Mouse (Mus musculus): ENCODE data around the gene Zcchc3. TPM values are rescaled to one million over a fixed set of nuclear protein-coding genes. Genes with fewer than 3 reads are reported as not detected.
"Not testable (repeated sequence)": the region's sequence is repeated elsewhere in the genome, so short reads cannot be mapped to it uniquely, and the experiment has no call there.

Zcchc3 gene
- polyA plus RNA-seq, 1 experiment from 2014 or later = 12.6 TPM

GRCm38 (mm10) chr2:152438963-152439362, 24.1 kb upstream of the Zcchc3 start:
- H3K4me1 ChIP-seq (ENCODE audit: control insufficient read depth, insufficient read depth, low read length) = peaks cover 6% of the 10 kb centered on the region; the same call in 1 of the 2 replicates
- WGBS = 78% methylated on average over 1 of the region's 1 CpGs
- no peak overlapping the region for H3K27ac ChIP-seq (ENCODE audit: low read length)
- no peaks in the 10 kb centered on the region for H3K27me3 ChIP-seq (ENCODE audit: control insufficient read depth, insufficient read depth, low read depth, low read length)
- no peak overlapping the region for H3K4me2 ChIP-seq (ENCODE audit: low read length)
- H3K4me3 ChIP-seq (ENCODE audit: low read depth, low read length) = no peak overlapping the region
- no peaks in the 10 kb centered on the region for H3K36me3 ChIP-seq (ENCODE audit: control insufficient read depth, insufficient read depth, low read length)
- ATAC-seq = no peak
- H3K9me3 ChIP-seq (replicated peaks; ENCODE audit: control insufficient read depth, low read length, poor library complexity, severe bottlenecking) = no peaks in the 10 kb centered on the region
- no peak overlapping the region for H3K9ac ChIP-seq (ENCODE audit: low read depth, low read length)

GRCm38 (mm10) chr2:152436983-152437860, 22.4 kb upstream of the Zcchc3 start:
- Histone ChIP-seq H3K4me2 (ENCODE audit: low read length) (peak overlapping the region; percentile 70), H3K36me3 (ENCODE audit: control insufficient read depth, insufficient read depth, low read length) (no peaks in the 10 kb centered on the region), H3K4me3 (ENCODE audit: low read depth, low read length) (peak overlapping the region; percentile 30; the same call in 1 of the 2 replicates), H3K9ac (ENCODE audit: low read depth, low read length) (peak overlapping the region; percentile 68), H3K27me3 (ENCODE audit: control insufficient read depth, insufficient read depth, low read depth, low read length) (no peaks in the 10 kb centered on the region), H3K4me1 (ENCODE audit: control insufficient read depth, insufficient read depth, low read length) (peaks cover 6% of the 10 kb centered on the region; the same call in 1 of the 2 replicates), H3K9me3 (replicated peaks; ENCODE audit: control insufficient read depth, low read length, poor library complexity, severe bottlenecking) (no peaks in the 10 kb centered on the region), H3K27ac (ENCODE audit: low read length) (peak overlapping the region; percentile 54; the same call in 1 of the 2 replicates)
- 4% methylated on average over 22 of the region's 23 CpGs for WGBS
- ATAC-seq = peak; percentile 82

- WGBS = 67% methylated on average over 7 of the region's 7 CpGs
- Histone ChIP-seq H3K9ac (ENCODE audit: low read depth, low read length) (no peak overlapping the region), H3K9me3 (replicated peaks; ENCODE audit: control insufficient read depth, low read length, poor library complexity, severe bottlenecking) (no peaks in the 10 kb centered on the region), H3K4me2 (ENCODE audit: low read length) (no peak overlapping the region), H3K27ac (ENCODE audit: low read length) (no peak overlapping the region), H3K27me3 (ENCODE audit: control insufficient read depth, insufficient read depth, low read depth, low read length) (no peaks in the 10 kb centered on the region), H3K4me1 (ENCODE audit: control insufficient read depth, insufficient read depth, low read length) (peaks cover 6% of the 10 kb centered on the region; the same call in 1 of the 2 replicates), H3K36me3 (ENCODE audit: control insufficient read depth, insufficient read depth, low read length) (no peaks in the 10 kb centered on the region), H3K4me3 (ENCODE audit: low read depth, low read length) (no peak overlapping the region)
- ATAC-seq = peak; percentile 22; the same call in 1 of the 2 replicates
Measured at GRCm38 (mm10) chr2:152436405-152436901, 21.6 kb upstream of the Zcchc3 start.

- not testable (repeated sequence) for H3K4me1 ChIP-seq (ENCODE audit: control insufficient read depth, insufficient read depth, low read length); H3K27me3 ChIP-seq (ENCODE audit: control insufficient read depth, insufficient read depth, low read depth, low read length); ATAC-seq; H3K36me3 ChIP-seq (ENCODE audit: control insufficient read depth, insufficient read depth, low read length); H3K9ac ChIP-seq (ENCODE audit: low read depth, low read length); H3K4me2 ChIP-seq (ENCODE audit: low read length); H3K27ac ChIP-seq (ENCODE audit: low read length); H3K4me3 ChIP-seq (ENCODE audit: low read depth, low read length); H3K9me3 ChIP-seq (replicated peaks; ENCODE audit: control insufficient read depth, low read length, poor library complexity, severe bottlenecking)
- WGBS = 89% methylated on average over 2 of the region's 2 CpGs
Measured at GRCm38 (mm10) chr2:152428481-152428880, 13.7 kb upstream of the Zcchc3 start.

GRCm38 (mm10) chr2:152427493-152427892, 12.7 kb upstream of the Zcchc3 start:
- H3K4me3 ChIP-seq (ENCODE audit: low read depth, low read length) = no peak overlapping the region
- peak; percentile 56; the same call in 1 of the 2 replicates for ATAC-seq
- WGBS = under 1% methylated on average over 12 of the region's 12 CpGs

GRCm38 (mm10) chr2:152415786-152416185, 959 bp upstream of the Zcchc3 start:
- Histone ChIP-seq H3K36me3 (ENCODE audit: control insufficient read depth, insufficient read depth, low read length) (no peaks in the 10 kb centered on the region), H3K9me3 (replicated peaks; ENCODE audit: control insufficient read depth, low read length, poor library complexity, severe bottlenecking) (no peaks in the 10 kb centered on the region), H3K4me1 (ENCODE audit: control insufficient read depth, insufficient read depth, low read length) (peaks cover 32% of the 10 kb centered on the region), H3K9ac (ENCODE audit: low read depth, low read length) (no peak overlapping the region), H3K4me3 (ENCODE audit: low read depth, low read length) (no peak overlapping the region; the same call in 1 of the 2 replicates), H3K27me3 (ENCODE audit: control insufficient read depth, insufficient read depth, low read depth, low read length) (no peaks in the 10 kb centered on the region), H3K4me2 (ENCODE audit: low read length) (peak overlapping the region; percentile 88), H3K27ac (ENCODE audit: low read length) (peak overlapping the region; percentile 94)
- WGBS = 96% methylated on average over 3 of the region's 3 CpGs
- ATAC-seq = no peak

More at GRCm38 (mm10) chr2:152427493-152427892, 12.7 kb upstream of the Zcchc3 start:
- H3K27ac ChIP-seq (ENCODE audit: low read length) = no peak overlapping the region
- no peak overlapping the region; the same call in 1 of the 2 replicates for H3K9ac ChIP-seq (ENCODE audit: low read depth, low read length)
- peaks cover 5% of the 10 kb centered on the region; the same call in 1 of the 2 replicates for H3K4me1 ChIP-seq (ENCODE audit: control insufficient read depth, insufficient read depth, low read length)
- H3K4me2 ChIP-seq (ENCODE audit: low read length) = peak overlapping the region; percentile 48
- H3K36me3 ChIP-seq (ENCODE audit: control insufficient read depth, insufficient read depth, low read length) = no peaks in the 10 kb centered on the region
- H3K27me3 ChIP-seq (ENCODE audit: control insufficient read depth, insufficient read depth, low read depth, low read length) = no peaks in the 10 kb centered on the region
- H3K9me3 ChIP-seq (replicated peaks; ENCODE audit: control insufficient read depth, low read length, poor library complexity, severe bottlenecking) = no peaks in the 10 kb centered on the region

- 31% methylated on average over 4 of the region's 4 CpGs for WGBS
- Histone ChIP-seq H3K9ac (ENCODE audit: low read depth, low read length) (peak within 1 kb of the TSS; percentile 80), H3K36me3 (ENCODE audit: control insufficient read depth, insufficient read depth, low read length) (no peaks in the 10 kb centered on the region), H3K4me2 (ENCODE audit: low read length) (peak within 1 kb of the TSS; percentile 88), H3K9me3 (replicated peaks; ENCODE audit: control insufficient read depth, low read length, poor library complexity, severe bottlenecking) (no peaks in the 10 kb centered on the region), H3K27ac (ENCODE audit: low read length) (peak within 1 kb of the TSS; percentile 94), H3K4me3 (ENCODE audit: low read depth, low read length) (peak within 1 kb of the TSS; percentile 72), H3K4me1 (ENCODE audit: control insufficient read depth, insufficient read depth, low read length) (peaks cover 37% of the 10 kb centered on the region), H3K27me3 (ENCODE audit: control insufficient read depth, insufficient read depth, low read depth, low read length) (no peaks in the 10 kb centered on the region)
- 0 out of 2 replicates have a peak, but pooled peaks have one; percentile 8 for ATAC-seq
Measured at GRCm38 (mm10) chr2:152415287-152415686, 460 bp upstream of the Zcchc3 start, which contains the start of gene 6820408C15Rik. 6820408C15Rik (plus strand) TSS chr2:152415587.

- H3K9me3 ChIP-seq (replicated peaks; ENCODE audit: control insufficient read depth, low read length, poor library complexity, severe bottlenecking) = no peaks in the 10 kb centered on the region
- peak overlapping the region; percentile 72 for H3K4me3 ChIP-seq (ENCODE audit: low read depth, low read length)
- ATAC-seq = peak; percentile 37
- H3K4me1 ChIP-seq (ENCODE audit: control insufficient read depth, insufficient read depth, low read length) = peaks cover 38% of the 10 kb centered on the region
- H3K9ac ChIP-seq (ENCODE audit: low read depth, low read length) = peak overlapping the region; percentile 80
- no peaks in the 10 kb centered on the region for H3K27me3 ChIP-seq (ENCODE audit: control insufficient read depth, insufficient read depth, low read depth, low read length)
- peak overlapping the region; percentile 94 for H3K27ac ChIP-seq (ENCODE audit: low read length)
- WGBS = under 1% methylated on average over 86 of the region's 86 CpGs
- peak overlapping the region; percentile 88 for H3K4me2 ChIP-seq (ENCODE audit: low read length)
- no peaks in the 10 kb centered on the region for H3K36me3 ChIP-seq (ENCODE audit: control insufficient read depth, insufficient read depth, low read length)
Measured at GRCm38 (mm10) chr2:152413765-152414584, 852 bp downstream of the Zcchc3 start.

All from midbrain, embryonic 16.5 days (tissue).